Mouse (Mus musculus) spleen, adult 2 months (tissue): ENCODE measurements around the gene Phc2. TPM values are rescaled to one million over a fixed set of nuclear protein-coding genes. Genes with fewer than 3 reads are reported as not detected.
A peak's percentile ranks its signal among the peaks of the same experiment; 100 is the strongest.

Experiments
- DNase-seq, 2 experiments: peaks; one replicate each; pipeline versions ENCODE4 v3.0.0 to v3.0.0-alpha.2; 2012 to 2021; ENCODE audit warnings: low spot score in 2 of 2, low read depth in 1 of 2
- H3K27ac ChIP-seq: fragments of 200-500 bp; 2 replicates; pipeline ENCODE4 v1.5.1; 2012; ENCODE audit warnings: low read length, inconsistent platforms; ENCODE audit not compliant: insufficient read depth
- H3K27me3 ChIP-seq: fragments of 200-500 bp; 2 replicates; pipeline ENCODE4 v1.6.1; 2012; ENCODE audit warnings: mild to moderate bottlenecking, moderate library complexity, low read length, inconsistent platforms; ENCODE audit not compliant: control insufficient read depth, insufficient read depth
- H3K36me3 ChIP-seq: fragments of 200-500 bp; 2 replicates; pipeline ENCODE4 v1.6.1; 2012; ENCODE audit warnings: mild to moderate bottlenecking, low read length, inconsistent platforms; ENCODE audit not compliant: control insufficient read depth, insufficient read depth
- H3K4me1 ChIP-seq: fragments of 200-500 bp; 2 replicates; pipeline ENCODE4 v1.6.1; 2011; ENCODE audit warnings: inconsistent platforms; ENCODE audit not compliant: control insufficient read depth, insufficient read depth, insufficient read length
- H3K4me3 ChIP-seq: fragments of 200-500 bp; 2 replicates; pipeline ENCODE4 v1.5.1; 2011; ENCODE audit warnings: mild to moderate bottlenecking, inconsistent platforms; ENCODE audit not compliant: insufficient read depth, insufficient read length; ENCODE audit errors: extremely low read depth
- CTCF ChIP-seq: fragments of 200-500 bp; IDR thresholded peaks from 2 replicates; pipeline ENCODE4 v1.5.1; 2011; ENCODE audit warnings: mild to moderate bottlenecking, inconsistent platforms; ENCODE audit not compliant: insufficient read depth, insufficient read length, insufficient replicate concordance; ENCODE audit errors: extremely low read depth
- POLR2A ChIP-seq: fragments of 200-500 bp; IDR thresholded peaks from 2 replicates; pipeline ENCODE4 v1.6.1; 2011; ENCODE audit warnings: low read depth, low read length, inconsistent platforms
- WGBS: fragments of 180-500 bp; shearing (Covaris S2); methylation state at CpG from one replicate; pipeline ENCODE4 v1.1.7; 2018; 5-methylcytosine and 5-hydroxymethylcytosine counted together
- polyA plus RNA-seq: library from polyadenylated mRNA; depleted of rRNA; stranded (reverse); fragments of >200 nt; gene quantifications from 2 replicates; pipeline ENCODE4 v1.2.3, GENCODE M21; 2012

The Phc2 gene
- polyA plus RNA-seq, 1 experiment = 76.7 TPM

GRCm38 (mm10) chr4:128712136-128712655 lies 57.7 kb downstream of the Phc2 start:
- 81% methylated on average over 13 of the region's 13 CpGs for WGBS
- no peaks in the 10 kb centered on the region for H3K36me3 ChIP-seq
- H3K4me1 ChIP-seq = peaks cover 7% of the 10 kb centered on the region; the same call in 1 of the 2 replicates
- H3K27ac ChIP-seq = peak overlapping the region; percentile 62
- H3K4me3 ChIP-seq = peak overlapping the region; percentile 59
- no peak for DNase-seq
- TF ChIP-seq POLR2A = no peak
- TF ChIP-seq CTCF = no peak
- no peaks in the 10 kb centered on the region for H3K27me3 ChIP-seq

GRCm38 (mm10) chr4:128712941-128713340 lies 58.4 kb downstream of the Phc2 start:
- H3K36me3 ChIP-seq = 0 out of 2 replicates have a peak, but pooled peaks cover 1% of the 10 kb centered on the region
- H3K4me3 ChIP-seq = no peak overlapping the region
- TF ChIP-seq CTCF = no peak
- TF ChIP-seq POLR2A = no peak
- H3K27ac ChIP-seq = no peak overlapping the region
- DNase-seq = no peak
- 86% methylated on average over 6 of the region's 6 CpGs for WGBS
- H3K4me1 ChIP-seq = peaks cover 7% of the 10 kb centered on the region; the same call in 1 of the 2 replicates
- H3K27me3 ChIP-seq = no peaks in the 10 kb centered on the region

- no peak overlapping the region for H3K4me3 ChIP-seq
- H3K4me1 ChIP-seq = peaks cover 7% of the 10 kb centered on the region
- TF ChIP-seq POLR2A = no peak
- no peak for TF ChIP-seq CTCF
- no peaks in the 10 kb centered on the region for H3K27me3 ChIP-seq
- DNase-seq = no peak
- no peak overlapping the region for H3K27ac ChIP-seq
- 53% methylated on average over 14 of the region's 14 CpGs for WGBS
- 0 out of 2 replicates have a peak, but pooled peaks cover 1% of the 10 kb centered on the region for H3K36me3 ChIP-seq
Measured at GRCm38 (mm10) chr4:128715241-128716204, 61.0 kb downstream of the Phc2 start.

- H3K4me3 ChIP-seq = no peak overlapping the region
- no peak for DNase-seq
- H3K4me1 ChIP-seq = peaks cover 7% of the 10 kb centered on the region
- no peak overlapping the region for H3K27ac ChIP-seq
- no peaks in the 10 kb centered on the region for H3K27me3 ChIP-seq
- 76% methylated on average over 4 of the region's 4 CpGs for WGBS
- TF ChIP-seq POLR2A = no peak
- 0 out of 2 replicates have a peak, but pooled peaks cover 1% of the 10 kb centered on the region for H3K36me3 ChIP-seq
Measured at GRCm38 (mm10) chr4:128716279-128716678, 61.8 kb downstream of the Phc2 start.

- 0 out of 2 replicates have a peak, but pooled peaks cover 1% of the 10 kb centered on the region for H3K36me3 ChIP-seq
- TF ChIP-seq POLR2A (no peak), CTCF (no peak)
- H3K27me3 ChIP-seq = no peaks in the 10 kb centered on the region
- H3K4me1 ChIP-seq = peaks cover 7% of the 10 kb centered on the region
- no peak overlapping the region for H3K27ac ChIP-seq
- WGBS = 95% methylated on average over 9 of the region's 9 CpGs
- DNase-seq = no peak
- H3K4me3 ChIP-seq = no peak overlapping the region
Measured at GRCm38 (mm10) chr4:128716731-128717130, 62.2 kb downstream of the Phc2 start.

- no peaks in the 10 kb centered on the region for H3K27me3 ChIP-seq
- no peak for TF ChIP-seq POLR2A
- TF ChIP-seq CTCF = no peak
- WGBS = 29% methylated on average over 5 of the region's 5 CpGs
- no peak overlapping the region for H3K4me3 ChIP-seq
- H3K27ac ChIP-seq = no peak overlapping the region
- H3K36me3 ChIP-seq = peaks cover 3% of the 10 kb centered on the region; the same call in 1 of the 2 replicates
- H3K4me1 ChIP-seq = no peaks in the 10 kb centered on the region; the same call in 1 of the 2 replicates
- DNase-seq = no peak
Measured at GRCm38 (mm10) chr4:128720110-128720509, 65.6 kb downstream of the Phc2 start.
